Mouse (Mus musculus) embryo, embryonic 11 days (tissue): ENCODE data around the gene Plekha5.

Experiments
- DNase-seq: peaks from one replicate; pipeline ENCODE4 v3.0.0-alpha.2; 2015

The Plekha5 gene

GRCm38 (mm10) chr6:140423846-140424200 is at the start of gene Plekha5:
Gene Plekha5 (plus strand): TSS chr6:140424054.
- DNase-seq = peak; percentile 92

DNA sequence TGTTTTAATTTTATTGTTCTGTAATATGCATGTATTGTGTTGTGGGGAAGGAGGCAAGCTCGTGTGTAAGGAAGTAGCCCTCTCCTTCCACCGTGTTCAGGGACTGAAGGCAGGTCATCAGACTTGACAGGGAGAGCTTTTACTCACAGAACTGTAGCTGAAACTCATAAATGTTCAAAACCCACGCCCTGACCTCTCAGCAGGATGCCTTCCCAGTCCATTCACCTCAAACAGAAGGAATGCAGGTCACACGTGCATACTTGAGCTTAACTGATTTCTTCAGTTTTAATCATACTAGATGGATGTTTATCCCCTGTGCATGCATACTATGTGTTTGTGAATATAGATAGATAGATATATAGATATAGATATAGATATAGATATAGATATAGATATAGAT is 48.2 kb upstream of the Plekha5 start:
- DNase-seq = no peak

- no peak for DNase-seq
Observed at GRCm38 (mm10) chr6:140380588-140380987, 43.3 kb upstream of the Plekha5 start.

- DNase-seq = no peak
Observed at GRCm38 (mm10) chr6:140381162-140381561, 42.7 kb upstream of the Plekha5 start.

- no peak for DNase-seq
Observed at GRCm38 (mm10) chr6:140383580-140384400, 40.1 kb upstream of the Plekha5 start.

- no peak for DNase-seq
Observed at GRCm38 (mm10) chr6:140396687-140397086, 27.2 kb upstream of the Plekha5 start.

DNA sequence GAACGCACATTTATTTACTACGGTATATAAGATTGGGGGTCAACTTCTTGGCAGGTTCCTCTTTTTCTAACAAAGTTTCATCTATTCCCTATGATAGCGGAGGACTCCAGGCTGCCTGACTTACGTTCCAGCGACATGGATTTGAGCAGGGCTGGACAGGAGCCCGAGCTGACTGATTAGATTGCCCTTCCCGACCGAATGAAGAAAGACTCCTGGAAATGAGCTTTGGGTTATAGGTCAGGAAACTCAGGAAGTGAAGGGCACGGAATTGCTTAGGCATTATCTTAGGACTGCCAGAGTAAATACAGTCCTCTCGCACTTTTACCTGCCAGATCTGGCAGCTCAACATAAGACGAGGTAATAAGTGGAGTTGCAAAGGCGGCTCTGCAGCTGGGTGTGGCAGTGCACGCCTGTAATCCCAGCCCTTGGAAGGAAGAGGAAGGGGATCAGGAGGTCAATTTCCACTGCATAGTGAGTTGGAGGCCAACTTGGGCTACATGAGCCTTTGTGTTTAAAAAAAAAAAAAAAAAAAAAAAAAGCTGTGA is 21.0 kb upstream of the Plekha5 start:
- DNase-seq = no peak

DNA sequence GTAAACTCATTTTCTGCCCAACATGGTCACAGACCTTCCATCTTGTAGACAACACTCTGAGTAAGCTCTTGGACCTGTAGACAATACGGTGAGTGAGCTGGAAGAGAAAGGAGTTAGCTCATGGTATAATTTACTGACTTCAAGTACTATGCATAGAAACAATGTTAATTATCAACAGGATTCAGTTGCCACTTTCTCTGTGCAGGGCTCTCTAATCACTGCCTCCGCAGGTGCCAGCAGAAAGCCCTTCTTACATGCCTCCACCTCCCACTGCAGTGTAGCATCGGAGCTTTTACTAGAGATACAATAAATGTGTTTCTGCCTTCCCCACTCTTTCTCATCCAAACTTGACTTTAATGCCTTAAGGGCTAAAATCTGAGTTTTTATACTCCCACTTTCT is 11.9 kb upstream of the Plekha5 start:
- DNase-seq = no peak

- DNase-seq = no peak
Observed at GRCm38 (mm10) chr6:140423041-140423845, 611 bp upstream of the Plekha5 start.

- peak; percentile 65 for DNase-seq
Observed at GRCm38 (mm10) chr6:140424201-140424990, 542 bp downstream of the Plekha5 start.

DNA sequence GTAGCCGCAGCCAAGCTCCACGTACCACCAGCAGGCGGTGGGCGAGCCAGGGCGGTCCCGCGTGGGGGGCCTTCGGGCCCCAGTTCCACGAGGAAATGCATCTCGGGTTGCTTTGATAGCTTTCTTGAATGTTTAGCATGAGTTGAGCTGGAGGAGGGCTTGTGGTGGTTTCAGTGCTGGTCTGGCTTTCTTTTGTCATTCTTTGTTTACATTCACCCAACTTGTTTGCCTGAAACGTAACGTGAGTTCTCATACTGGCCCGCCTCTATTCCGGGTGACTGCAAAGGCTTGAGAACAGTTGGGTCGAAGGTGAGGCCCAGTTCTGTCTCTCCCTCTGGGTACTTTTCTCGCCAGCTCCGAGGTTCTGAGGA is 1.1 kb downstream of the Plekha5 start:
- DNase-seq = no peak

- no peak for DNase-seq
Observed at GRCm38 (mm10) chr6:140429236-140429635, 5.4 kb downstream of the Plekha5 start.

DNA sequence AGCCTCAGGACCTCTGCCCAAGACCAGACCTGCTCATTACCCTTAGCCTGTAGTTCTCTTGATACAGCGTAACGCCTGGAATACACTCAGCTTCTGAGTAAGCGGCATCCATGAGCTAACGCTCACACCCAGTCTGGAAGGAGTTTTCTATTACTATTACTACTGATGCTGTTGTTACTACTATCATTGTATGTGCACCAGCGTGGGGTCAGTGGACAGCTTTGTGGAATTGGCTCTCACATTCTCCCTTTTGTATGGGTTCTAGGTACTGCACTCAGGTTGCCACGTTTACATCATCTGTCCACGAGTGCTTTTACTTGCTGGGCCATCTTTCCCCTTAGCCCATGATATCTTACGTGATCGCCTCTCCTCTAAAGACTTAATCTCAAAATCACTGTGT is 8.5 kb downstream of the Plekha5 start:
- no peak for DNase-seq

GRCm38 (mm10) chr6:140443374-140443773 is 19.5 kb downstream of the Plekha5 start:
- peak; percentile 74 for DNase-seq

DNA sequence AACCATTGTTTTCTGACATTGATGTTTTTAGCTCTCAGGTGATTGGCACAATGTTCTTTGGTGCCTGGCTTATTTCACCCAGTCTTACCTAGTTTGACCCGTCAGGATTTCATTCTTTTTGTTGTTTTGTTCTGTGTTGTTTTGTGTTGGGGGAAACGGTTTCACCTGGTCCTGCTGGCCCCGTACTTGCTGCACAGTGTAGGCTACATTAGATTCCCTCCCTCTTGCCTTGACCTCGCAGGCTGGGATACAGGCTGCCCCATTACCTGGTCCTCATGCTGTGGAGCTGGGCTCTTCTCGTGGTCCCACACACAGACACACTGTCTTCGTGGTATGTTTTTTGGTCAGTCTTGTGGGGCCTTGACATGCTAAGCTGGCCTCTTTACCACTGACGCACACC is 20.3 kb downstream of the Plekha5 start:
- no peak for DNase-seq

- peak; percentile 33 for DNase-seq
Observed at GRCm38 (mm10) chr6:140444855-140445465, 21.1 kb downstream of the Plekha5 start.

DNA sequence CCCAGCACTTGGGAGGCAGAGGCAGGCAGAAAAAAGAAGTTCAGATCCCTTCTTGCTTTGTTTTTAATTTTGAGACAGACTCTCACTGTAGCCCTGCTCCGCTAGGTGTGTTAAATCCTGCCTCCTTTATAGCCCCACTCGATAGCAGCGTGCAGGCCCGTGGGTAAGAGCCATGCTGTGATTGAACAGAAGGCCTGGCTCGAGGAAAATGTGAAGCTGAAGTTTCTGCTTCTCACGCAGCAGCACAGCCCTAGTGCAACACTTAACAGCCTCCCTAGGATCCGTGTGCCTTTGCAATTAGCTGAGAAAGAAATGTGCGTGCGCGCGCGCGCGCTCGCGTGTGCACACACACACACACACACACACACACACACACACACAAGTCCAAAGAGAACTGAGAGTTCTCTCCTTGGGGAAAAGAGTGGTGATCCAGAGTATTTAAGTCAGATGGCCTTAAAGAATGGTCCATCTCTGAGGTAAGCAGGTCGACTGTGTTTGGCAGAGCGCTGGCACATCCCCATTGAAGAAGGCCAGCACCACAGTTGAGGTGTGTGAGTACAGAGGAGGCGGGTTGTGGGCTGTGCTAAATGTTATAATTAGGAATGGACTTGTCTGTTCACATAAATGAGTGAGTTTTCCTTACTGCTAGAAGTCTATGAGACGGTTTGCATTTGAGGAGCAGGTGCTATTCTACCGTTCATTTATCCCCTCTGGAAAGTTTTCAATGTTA is 24.3 kb downstream of the Plekha5 start:
- DNase-seq = no peak

DNA sequence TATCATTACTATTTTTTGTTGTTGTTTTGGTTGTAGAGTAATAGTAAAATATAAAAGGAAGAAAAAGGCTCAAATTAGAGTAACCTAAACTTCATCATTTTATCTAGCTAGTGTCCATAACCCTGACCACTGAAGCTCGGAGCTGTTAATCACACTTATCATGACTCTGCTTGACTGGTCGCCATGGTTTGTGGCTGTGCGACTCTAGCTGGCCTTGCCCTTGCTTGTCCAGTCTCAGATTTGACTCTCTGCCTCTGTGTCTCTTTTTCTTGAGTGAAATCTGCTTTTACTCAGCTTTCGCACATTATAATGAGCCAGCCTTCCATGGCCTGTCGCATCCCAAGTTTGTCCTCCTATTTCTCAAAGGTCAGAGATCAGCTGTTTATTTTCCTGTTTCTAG is 26.8 kb downstream of the Plekha5 start:
- no peak for DNase-seq

DNA sequence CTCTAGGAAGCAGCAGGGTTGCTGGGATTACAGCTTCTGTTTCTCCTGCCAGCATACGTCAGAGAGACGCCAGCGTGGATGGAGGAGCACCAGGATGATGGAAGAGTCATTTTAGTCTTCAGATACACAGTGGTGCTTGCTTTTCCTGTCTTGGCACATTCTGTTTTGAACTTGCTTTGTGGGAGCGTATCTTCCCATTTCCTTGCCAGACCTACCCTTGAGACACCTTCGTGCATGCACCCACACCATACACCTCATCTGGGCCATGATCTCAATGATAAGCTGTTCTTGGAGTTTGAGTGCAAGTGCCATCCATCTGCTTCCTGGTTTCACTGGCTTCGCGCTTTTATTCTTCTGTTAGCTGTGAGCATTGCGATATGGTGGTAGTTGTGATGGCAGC is 28.9 kb downstream of the Plekha5 start:
- no peak for DNase-seq

GRCm38 (mm10) chr6:140453454-140453853 is 29.6 kb downstream of the Plekha5 start:
- no peak for DNase-seq

GRCm38 (mm10) chr6:140454388-140454787 is 30.5 kb downstream of the Plekha5 start:
- DNase-seq = no peak

DNA sequence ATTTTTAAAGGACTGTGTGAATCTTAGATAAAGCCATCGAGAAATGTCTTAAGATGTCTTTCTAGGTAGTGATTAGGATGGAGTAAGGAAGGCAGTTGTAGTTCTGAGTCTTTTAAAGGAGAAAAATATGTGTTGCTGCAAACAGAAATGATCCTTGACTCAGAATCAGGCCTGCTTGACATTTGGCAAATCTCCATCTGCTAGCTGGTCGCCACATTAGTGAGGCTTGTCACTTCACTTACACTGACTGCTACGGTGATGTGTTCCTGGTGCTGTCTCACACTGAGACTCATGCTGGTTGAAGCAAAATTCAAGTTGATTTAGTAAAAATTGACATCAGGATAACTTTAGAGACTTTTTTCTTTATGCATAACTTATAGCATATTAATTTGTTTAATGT is 32.0 kb downstream of the Plekha5 start:
- no peak for DNase-seq
